Mouse (Mus musculus): ENCODE results near the gene Il24. TPM values are rescaled to one million over a fixed set of nuclear protein-coding genes. Genes with fewer than 3 reads are reported as not detected.

Il24 gene
- total RNA-seq (2021), result not detected

DNA sequence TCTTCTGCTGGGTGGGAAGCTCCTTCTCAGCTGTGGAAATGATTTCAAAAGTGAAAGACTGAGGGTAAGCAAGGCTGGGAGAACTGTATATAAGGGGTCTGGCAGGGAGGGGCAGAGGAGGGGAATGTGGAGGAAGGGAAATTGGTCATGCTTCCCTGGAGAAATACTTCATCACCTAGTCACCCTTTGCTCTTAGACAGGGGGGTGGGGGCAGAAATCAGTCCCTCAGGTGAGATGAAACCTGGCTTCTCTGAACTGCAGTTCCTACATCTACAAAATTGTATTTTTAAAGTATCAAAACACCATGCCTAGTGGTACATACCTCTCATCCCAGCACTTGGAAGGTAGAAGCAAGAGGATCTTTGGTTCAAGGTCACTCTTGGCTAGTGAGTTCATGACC, at the start of gene Il24:
Il24 (minus strand) TSS at position 101 of the 400 bp plus-strand sequence.
- DNase-seq, result no peak

DNA sequence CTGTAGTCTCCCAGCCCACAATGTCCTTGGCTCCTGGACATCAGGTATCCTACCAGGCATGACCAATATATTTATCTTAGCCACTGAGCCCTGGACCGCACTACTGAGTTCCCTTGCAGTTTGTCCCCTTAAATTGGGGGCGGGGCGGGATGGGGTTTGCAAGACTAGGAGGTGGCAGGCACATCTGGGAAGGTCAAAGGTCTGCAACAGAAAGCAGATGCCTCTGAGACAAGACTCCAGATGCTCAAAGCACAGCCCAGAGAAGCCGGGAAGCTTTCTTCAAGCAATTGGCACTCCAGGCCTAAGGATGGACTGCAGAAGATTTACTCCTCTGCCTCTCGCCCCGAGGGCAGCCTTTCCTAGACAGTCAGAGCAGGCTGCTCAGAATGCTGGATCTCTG, 49.1 kb upstream of the Il24 start:
- no peak for DNase-seq

DNA sequence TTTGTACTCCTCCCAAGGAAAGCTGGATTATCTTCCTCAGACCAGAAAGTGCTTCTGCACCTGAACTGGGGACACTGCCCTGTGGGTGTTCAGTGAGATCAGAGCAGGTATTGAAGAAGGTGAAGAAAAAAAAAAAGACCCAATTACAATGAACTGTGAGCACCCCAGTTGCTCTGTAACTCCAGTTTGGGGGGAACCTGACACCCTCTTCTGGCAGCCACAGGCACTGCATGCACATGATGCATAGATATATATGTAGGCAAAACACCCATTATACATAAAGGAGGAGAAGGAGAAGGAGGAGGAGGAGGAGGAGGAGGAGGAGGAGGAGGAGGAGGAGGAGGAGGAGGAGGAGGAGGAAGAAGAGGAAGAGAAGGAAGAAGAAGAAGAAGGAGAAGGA, 39.2 kb upstream of the Il24 start:
- DNase-seq, result no peak

DNA sequence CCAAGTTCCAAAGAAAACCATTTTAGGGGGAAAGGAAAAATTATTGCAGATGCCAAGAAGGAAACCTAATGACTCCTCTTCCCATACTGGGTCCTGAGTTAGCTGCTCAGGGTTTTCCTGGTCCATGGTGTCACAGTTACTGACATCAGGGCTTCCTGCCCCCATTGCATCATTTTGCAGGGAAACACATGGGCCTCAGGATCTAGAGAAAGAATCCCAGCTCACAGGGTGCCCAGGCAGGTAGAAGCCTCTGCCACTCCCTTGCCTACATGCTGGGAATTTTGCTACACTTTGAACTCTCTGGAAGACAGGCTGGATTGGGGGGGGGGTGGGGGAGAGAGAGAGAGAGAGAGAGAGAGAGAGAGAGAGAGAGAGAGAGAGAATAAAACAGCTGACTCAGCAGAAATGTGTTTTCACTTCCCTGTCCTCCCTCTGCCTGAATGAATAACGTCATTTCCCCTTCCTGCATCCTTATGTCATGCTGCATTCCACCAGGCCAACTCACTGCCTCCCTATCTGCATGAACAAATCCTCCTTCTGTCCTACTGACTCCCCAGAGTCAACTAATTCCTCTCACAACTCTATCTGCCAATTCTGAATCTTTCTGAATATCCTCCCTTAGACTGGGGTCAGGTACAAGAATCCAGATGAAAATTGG, 31.2 kb upstream of the Il24 start:
- no peak for DNase-seq

DNA sequence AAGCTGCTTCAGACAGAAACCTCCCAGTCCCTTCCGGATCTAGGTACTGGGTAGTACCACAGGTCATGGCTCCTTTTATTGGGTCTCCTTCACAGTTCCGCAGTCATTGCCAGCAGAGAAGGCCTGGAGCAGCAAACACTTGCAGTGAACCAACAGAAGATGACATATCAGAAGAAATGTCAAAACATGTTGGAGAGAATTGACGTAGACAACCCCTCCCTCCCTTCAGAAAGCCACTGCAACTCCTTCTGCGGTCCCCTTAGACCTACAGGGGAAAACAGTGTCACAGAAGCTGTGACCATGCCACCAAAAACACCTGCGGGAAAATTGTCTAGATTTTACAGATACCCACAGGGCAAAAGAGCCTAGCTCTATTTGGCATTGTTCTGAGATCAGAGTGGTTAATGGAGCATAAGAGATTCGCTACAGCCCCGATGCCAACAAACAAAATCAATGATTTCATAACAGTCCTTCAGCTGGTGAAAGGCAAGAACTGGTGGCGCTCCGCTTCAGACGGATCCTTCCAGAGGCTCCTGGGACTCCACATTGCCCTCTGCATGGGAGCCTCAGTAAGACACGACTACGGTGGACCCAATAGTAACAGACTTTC, 24.3 kb upstream of the Il24 start, which contains the start of gene Il20:
Il20 (minus strand) TSS at position 51 of the 610 bp plus-strand sequence.
- no peak for DNase-seq

DNA sequence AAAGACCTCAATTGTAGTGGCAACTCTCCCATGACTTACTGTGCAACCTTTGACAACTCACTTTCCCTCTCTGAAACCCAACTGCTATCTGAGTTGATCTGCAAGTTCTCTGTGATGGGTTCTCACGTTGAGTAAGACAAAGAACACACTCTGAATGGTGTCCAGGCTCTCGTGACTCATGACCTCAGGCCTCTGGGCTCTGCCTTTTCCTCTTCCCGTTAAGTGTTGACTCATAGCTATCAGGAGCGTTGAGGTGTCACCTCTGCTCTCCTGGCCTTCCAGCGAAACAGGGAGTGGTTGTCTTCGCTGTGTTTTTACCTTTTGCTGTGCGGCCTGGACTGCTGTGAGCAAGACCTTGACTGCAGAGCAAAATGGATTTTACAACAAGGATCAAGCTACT, 15.3 kb upstream of the Il24 start:
- no peak for DNase-seq

DNA sequence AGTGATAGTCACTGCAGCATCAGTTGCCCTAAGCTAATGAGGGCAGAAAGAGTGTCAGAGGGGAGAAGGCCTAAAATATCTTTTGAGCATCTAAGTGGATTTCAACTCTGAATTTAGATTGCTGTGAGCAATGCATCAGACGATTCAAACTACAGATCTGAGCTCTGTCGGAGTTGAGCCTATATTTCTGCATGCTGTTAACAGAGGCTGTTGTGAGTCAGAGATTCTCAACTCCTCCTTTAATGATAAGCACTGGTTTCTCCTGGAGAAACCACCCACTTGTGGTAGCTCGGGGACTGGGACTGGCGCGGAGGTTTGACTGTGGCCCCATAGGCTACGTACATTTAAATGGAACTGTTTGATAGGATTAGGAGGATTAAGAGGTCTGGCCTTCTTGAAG, 7.2 kb upstream of the Il24 start:
- no peak for DNase-seq

DNA sequence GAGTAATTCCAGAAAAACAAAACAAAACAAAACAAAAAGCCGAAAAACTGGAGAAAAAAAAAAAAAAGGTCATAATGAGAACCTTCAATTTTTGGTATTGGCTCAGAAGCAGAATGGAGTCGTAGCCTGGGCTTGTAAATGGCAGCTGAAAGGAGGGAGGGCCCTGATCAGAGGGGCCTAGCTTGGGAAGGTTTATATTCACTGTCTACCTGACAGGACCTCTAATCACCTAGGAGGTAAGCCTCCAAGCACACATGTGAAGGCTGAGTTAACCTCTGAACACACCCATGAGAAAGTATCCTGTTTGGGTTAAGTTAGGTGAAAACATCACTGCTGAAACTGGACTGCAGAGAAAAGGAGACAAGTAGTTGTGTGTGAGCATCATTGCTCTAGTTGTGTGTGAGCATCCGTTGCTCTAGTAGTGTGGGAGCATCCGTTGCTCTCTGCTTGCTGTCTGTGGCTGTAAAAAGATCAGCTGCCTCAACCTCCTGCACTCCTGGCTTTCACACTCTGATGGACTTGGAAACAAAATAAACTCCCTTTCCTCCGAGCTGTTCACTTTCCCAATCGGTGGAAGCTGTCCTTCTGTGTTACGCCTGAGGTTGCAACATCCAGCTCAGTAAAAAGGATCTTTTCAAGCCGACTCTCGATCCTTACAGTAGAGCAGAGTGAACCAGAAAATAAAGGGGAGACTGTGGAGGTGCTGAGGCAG, 6.2 kb upstream of the Il24 start:
- DNase-seq, result no peak

DNA sequence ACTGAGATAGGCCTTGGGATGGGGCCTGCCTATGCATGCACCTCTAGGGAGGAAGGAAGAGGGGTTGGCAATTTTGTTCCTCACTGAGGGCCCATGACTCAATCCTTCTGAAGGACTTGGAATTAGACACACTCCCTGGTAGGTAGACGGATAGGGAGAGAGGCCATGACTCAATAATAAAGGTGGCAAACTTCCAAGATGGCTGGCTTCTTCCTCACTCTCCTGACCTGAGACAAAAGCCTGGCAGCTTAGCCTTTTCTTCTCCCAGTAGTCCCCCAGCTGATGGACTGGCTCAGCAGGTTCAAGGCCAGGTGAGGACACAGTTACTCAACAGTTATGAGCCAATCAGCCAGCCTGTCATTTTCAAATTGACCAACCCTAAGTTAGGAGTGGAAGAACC, 5.2 kb upstream of the Il24 start:
- no peak for DNase-seq

DNA sequence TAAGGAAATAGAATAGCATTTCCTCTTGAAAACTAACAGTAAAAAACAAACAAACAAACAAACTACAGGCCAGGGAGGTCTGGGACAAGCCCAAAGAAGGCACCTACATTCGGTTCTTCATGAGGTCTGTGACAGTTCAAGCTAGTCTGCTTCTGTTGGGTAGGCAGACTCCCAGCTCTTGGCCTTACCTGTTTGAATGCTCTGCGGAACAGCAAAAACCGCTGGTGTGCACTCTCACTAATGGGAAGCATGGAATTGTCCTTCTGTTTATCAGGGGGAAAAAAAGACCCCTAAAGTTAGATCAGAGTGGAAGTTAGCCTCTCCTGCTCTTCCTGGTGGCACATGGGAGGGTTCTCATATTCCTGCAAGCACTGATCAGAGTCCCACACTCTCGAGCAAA, 4.1 kb downstream of the Il24 start:
- no peak for DNase-seq

DNA sequence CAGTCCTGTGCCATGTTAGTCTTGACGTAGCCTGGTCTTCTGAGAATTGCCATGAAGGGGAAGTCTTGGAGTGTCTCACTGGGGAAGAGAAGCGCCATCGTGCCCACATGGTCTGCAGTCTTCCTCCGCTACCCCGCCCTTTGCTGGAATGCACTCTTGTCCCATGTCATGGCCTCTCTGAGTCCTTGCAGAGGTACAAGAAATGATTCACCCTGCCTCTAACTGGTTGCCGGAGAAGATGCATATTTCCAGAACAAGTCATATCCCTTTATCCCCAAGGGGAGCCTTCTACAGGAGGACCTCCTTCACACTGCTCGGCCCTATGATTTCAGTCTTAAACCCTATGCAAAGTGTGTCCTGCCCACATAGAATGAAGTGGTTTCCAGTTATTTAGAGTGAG, 7.3 kb downstream of the Il24 start:
- DNase-seq, result no peak

DNA sequence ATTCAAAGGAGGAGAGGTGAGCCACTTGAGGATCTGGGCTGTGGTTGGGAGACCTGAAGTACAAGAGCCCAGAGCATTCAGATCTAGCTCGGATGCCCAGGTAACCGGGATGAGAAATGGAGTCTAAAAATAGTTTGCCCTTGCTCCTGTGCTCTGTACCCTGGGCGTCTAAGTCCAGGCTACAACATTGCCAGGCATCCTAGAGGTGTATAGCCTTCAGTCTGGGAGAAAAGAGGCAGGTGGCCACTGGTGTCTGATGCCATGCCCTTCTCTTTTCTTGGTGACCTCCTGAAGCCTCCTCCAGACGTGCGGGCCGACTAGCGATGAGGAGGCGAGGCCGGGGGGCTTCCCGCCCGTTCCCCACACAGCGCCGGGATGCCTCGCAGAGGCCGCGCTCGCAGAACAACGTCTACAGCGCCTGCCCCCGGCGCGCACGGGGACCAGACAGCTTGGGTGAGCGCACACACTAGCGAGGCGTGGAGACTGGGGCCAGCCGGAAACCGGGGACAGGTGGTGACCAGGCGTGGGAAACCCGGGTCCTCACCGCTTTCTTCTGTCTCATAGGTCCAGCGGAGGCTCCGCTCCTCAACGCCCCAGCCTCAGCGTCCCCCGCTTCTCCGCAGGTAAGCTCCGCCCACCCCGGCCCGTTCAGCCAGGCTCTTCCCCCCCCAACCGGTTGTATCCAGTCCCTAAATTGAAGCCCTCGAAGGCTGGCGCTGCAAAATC, 9.2 kb downstream of the Il24 start:
- no peak for DNase-seq

DNA sequence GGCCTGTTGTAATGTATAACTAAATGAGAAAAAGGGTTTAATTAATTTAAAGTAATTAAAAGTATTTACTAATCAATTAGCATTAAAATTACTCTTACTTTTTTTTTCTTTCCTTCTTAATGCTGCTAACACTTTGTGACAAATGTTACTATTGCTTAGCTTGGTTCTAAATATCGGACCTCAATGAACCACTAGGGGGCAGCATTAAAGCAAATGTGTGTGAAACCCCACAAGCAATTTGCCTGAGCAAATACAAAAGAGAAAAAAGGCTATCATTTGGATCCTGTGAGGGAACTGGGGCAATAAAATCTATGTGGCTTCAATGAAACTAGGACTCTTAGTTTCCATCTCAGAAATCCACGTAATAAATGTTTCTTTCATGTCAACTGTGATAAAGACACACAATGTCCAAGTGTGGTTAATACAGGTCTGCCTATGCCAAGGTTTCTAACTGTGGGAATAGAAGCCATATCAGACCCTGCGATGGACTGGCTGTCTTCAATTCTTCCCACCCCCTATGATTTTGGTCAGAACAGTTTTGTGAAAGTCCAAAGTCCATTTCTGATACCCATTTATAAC, 10.2 kb downstream of the Il24 start:
- DNase-seq, result peak in 1 of 2 experiments; percentile 26

DNA sequence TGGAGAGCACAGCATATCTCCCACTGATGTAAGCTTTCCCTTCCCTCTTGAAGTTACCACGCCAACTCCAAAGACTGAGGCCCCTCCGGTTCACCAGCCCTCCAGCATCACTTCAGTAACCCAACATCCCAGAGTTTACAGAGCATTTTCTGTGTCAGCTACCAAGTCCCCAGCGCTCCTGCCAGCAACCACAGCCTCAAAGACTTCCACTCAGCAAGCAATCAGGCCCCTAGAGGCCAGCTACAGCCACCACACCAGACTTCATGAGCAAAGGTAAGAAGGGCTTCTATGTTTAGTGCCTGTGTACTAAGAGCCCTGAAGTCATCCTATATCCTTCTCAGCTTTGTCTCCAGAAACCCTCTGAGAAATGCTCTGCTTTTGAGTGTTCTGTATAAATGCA, 11.3 kb downstream of the Il24 start:
- DNase-seq, result no peak

DNA sequence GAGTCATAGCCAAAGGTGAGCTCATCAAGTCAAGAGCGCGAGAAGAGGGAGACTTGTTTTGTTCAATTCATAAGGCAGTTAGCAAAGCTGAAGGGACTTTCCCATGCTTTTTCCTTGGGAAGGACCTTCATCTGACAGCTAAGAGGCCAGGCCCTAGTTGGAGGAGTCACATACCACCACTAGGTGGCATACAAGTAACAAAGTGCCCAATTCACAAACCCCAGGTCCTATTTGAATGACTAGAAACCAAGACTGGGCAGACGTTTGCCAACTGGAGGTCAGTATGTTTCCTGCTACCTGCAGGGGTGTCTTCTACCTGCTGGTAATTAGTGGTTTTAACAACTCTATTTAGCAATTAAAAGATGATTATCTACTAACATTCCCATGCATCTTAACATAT, 12.1 kb downstream of the Il24 start:
- DNase-seq, result peak; percentile 11 to 36

DNA sequence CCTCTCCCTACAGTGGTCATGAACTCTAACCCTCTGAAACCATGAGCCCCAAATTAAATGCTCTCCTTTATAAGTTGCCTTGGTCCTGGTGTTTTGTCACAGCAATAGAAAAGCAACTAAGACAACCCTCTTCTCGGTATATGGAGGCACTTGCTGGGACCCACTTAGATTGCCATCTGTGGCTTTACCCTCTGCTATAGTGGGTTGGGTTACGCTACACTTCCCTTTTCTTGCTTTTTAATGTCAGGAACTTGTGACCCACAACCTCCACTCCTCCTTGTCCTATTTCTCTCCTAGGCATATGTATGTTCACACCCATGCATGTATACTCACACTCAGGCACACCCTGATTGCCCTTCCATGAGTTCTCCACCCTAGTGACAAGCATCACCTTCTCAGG, 14.3 kb downstream of the Il24 start:
- no peak for DNase-seq

DNA sequence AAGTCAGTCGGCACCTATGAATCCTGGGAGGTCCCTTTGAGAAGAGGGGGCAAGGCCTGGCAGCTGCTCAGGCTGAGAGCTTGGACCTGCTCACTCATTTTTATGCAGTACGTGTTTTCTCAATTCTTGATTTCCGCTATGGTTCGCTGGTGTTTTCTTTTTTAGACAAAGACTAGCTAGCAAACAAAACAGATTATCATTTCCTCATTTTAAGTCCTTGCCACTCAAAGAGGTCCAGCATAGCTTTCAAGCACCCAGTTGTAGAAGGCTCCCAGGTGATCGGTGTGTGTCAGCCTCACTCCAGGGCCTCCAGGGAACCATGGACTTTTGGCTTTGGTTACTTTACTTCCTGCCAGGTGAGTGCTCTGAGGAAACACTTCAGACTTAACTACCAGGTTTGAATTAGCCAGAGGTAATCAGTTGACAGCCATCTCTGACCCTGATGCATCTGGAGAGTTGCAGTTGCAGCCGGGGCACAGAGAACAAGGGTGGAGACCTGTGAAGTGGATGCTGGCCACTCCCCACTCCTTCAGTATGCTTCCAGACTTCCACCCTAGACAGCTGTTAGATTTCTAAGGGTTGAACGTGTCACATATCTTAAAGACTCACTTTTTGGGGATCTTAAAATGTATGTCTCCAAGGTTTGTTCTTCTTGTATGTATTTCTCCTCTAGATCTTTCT, 21.6 kb downstream of the Il24 start, which contains the start of gene Fcmr:
Fcmr (plus strand) TSS at position 129 of the 681 bp plus-strand sequence.
- DNase-seq, result no peak

DNA sequence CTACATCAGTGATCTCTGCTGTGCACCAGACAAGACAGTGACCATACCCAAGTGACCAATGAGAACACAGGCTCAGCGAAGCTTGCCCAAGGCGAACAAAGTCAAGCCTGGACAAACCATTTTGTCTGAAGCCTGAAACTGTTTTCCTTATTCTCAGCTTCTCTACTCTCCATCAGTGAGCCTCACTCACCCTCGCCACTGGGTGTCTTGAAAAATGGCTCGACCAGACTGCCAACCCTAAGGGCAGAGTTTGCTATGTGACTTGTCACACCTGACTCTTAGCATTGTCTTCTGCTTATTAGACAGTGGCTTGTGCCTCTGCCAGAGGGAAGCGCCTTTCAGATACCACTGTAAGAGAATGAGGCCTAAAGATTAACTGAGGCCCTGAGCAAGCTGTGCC, 22.5 kb downstream of the Il24 start:
- no peak for DNase-seq

DNA sequence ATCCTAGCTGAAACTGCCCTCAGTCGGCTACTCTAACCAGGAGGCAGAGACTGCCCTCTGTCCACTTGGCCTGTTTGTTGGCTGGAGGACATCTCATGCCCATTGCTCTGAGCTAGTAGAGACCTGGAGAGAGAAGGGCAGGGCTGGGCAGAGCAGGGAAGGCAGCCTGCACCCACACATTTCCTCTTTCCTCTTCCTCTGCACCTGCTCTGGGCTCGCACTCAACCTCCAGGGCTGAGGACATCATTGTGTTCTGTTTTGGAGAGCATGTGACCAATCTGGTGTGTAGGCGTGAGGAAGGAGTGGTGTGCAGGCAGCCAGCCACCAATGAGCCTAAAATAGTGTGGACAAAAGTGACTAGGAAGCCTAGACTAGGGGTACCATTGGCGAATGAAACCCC, 23.0 kb downstream of the Il24 start:
- no peak for DNase-seq

DNA sequence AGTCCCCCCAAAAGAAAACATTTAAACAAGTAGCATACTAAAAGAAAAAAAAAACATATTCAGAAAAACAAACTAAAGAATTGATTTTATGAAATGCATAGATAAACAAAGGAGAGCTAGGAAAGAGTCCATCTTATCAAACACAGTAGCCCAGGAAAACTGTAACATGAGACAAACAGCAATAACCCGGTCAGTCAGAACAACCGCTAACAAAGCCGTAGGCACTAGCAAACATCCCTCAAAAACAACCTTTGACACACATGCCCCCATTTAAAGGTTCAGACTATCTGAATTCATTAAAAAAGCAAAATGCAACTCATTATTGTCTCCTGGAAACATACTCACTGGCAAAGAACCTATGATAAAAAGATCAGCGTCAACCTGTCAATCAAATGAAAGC, 29.8 kb downstream of the Il24 start:
- no peak for DNase-seq

DNA sequence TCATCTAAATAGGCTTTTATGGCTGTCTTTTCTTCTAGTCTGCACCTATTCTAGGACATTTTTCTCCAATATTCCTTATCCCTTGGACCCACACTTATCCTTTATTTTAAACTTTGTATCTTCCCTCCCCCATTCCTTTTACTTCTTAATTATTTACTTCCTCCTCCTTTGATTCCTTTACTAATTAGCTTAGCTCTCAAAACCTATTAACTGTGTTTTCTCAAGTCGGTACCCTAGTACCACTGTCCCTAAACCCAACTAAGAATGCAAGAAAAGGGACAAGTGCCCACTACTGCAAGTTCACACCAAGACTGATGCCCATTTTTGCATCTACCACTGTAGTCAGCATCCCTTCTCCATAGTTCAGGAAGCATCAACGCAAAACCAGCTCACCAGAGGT, 31.5 kb downstream of the Il24 start:
- DNase-seq, result no peak

DNA sequence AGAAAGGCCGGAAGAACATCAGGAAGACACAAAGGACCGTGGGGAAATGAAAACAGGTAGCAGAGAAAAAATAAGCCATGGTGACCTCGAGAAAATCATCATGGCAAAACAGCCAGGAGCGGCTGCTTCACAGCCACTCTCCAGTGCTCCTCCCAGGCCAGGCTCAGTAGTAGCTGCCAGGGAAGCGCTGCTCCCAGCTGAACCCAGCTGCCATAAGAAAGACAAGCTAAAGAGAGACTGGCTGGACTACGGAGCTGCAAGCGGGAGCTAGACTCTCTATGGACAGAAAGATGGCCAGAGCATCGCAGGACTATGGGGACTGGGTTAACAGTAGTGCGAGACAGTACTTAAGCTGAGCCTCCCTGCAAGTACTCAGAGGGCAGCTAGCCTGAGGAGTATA, 32.4 kb downstream of the Il24 start:
- DNase-seq, result no peak
